Mouse (Mus musculus) cerebellum, postnatal 14 days (tissue): Measurements from ENCODE around the gene Mamdc2.
"Not testable (repeated sequence)": the region's sequence is repeated elsewhere in the genome, so short reads cannot be mapped to it uniquely, and the experiment has no call there.

ENCODE experiments used
- DNase-seq, 2 experiments: peaks; one replicate each; pipeline ENCODE4 v3.0.0; 2021; ENCODE audit warnings: mixed read lengths in 2 of 2

The Mamdc2 gene

GRCm38 (mm10) chr19:23447988-23448497, at the start of gene Mamdc2:
Mamdc2 (minus strand) TSS chr19:23448442.
- DNase-seq: peak; percentile 20 to 32

- DNase-seq: no peak
These were observed 49.8 kb upstream of the Mamdc2 start for GRCm38 (mm10) chr19:23498011-23498410.

DNA sequence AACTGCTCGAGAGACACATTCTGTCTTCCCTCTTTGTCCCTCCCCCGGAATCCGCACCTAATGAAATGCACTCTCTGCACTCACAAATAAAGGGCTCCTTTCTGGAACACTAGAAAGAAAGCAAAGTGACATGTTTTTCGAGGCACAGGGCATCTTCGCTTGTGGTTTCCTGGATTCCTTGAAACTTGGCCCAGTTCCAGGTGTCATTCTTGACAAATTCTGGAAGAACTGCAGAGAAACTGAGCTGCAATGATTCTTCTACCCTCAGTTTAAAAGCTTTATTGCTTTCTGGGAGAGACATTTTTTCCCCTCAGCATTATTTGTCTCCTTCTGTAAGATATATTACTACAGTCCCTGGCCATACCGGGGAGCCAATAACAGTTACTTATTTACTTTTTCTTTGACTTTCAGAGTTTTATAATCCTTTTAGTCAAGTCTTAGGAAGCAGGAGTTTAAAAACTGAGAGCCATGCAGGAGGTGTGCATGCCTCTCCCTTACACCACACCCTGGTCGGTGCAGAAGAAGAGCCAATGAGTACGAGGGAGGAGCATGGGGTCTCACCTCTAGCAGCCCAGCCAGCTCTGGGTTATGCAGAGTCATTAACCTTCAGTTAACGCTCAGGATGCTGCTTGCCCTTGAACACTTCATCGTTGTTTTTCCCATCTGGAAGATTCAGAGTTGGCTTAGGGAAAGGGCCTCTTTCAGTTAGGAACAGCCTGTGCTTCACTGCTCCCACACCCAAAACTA, 49.1 kb upstream of the Mamdc2 start:
- DNase-seq: peak in 1 of 2 experiments; percentile 35

- no peak for DNase-seq
These were observed 48.3 kb upstream of the Mamdc2 start for GRCm38 (mm10) chr19:23496536-23496935.

- no peak for DNase-seq
These were observed 44.4 kb upstream of the Mamdc2 start for GRCm38 (mm10) chr19:23492663-23493062.

GRCm38 (mm10) chr19:23490703-23491102, 42.5 kb upstream of the Mamdc2 start:
- DNase-seq: not testable (repeated sequence)

GRCm38 (mm10) chr19:23489780-23490179, 41.5 kb upstream of the Mamdc2 start:
- DNase-seq: peak; percentile 40

- no peak for DNase-seq
These were observed 39.2 kb upstream of the Mamdc2 start for GRCm38 (mm10) chr19:23487421-23487820.

GRCm38 (mm10) chr19:23486631-23487270, 38.5 kb upstream of the Mamdc2 start:
- no peak for DNase-seq

DNA sequence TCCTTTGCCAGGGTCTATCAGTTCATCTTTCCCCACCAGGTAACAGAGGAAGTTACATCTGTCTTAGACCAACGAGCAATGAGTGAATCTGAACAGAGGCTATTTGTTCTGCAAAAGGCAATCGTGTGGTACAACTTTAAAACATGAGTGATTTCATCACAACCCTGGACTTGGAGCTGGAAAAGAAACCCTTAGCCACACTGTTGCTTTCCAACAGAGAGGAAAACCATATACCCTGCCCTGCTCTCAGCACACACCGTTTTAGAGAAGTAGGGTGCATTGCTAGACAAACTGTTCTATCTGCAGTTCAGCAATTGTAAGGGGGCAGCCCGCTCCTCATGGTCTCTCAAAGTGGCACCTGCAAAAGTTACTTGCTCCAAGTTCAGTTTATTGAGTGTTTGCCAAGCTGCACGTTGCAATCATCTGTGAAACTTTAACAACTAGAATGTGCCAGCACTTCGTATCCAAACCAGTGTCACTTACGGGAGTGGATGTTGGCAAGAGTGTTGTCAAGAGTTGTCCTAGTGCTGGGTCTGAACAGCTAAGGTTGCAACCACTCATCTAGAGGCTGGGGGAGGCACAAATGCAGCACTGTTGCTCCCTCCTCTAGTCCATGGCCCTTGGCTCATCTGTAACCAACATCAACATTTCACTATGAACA, 37.8 kb upstream of the Mamdc2 start:
- no peak for DNase-seq

- DNase-seq: not testable (repeated sequence)
These were observed 34.3 kb upstream of the Mamdc2 start for GRCm38 (mm10) chr19:23482571-23482970.

GRCm38 (mm10) chr19:23479597-23479967, 31.3 kb upstream of the Mamdc2 start:
- DNase-seq: no peak

DNA sequence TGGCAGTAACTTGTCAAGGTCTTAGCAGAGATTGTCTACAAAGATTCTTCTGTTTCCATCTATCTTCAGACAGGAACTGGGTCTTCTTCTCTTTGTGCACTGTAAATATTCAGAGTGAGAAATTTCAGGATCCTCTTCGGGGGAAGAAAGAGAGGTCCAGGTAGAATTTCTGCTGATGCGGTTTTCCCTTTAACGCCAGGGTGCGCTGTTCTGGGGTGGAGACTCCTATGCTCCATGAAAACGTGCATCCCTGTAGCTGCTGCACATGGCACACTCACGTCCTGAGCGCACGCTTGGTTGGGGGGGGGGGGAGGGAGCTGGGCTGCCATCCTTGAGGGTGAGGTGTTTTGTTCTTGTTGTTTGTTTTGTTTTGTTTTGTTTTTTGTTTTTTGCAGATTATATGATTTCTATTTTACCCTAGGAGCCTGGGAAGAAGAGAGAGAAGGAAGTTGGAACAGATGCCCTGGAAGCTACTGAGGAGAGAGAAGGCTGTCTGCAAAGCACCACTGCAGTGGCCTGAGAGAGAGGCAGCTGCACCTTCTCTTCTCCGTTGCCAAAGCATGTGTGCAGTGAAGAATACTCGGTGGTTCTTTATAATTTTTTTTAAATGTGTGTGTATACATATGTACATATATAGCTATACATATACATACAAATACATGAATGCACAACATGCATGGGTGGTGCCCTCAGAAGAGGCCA, 30.8 kb upstream of the Mamdc2 start:
- DNase-seq: peak; percentile 59 to 79

DNA sequence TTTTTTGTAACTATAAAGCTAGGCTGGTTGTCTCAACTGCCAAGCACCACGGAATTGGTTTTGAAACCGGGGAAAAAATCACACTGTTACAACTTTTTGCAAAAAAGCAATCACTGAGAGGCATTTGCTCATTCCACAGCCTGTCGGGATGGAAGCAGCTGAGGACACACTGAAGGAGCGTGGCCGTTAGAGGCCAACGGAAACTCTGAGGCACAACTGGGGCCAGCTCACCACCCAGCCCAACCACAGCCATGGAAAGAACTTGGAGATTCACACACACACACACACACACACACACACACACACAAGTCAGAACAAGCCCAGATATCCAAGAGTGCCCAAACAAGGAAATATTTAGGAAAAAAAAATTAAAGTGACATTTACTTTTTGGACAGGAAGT, 29.6 kb upstream of the Mamdc2 start:
- no peak for DNase-seq

DNA sequence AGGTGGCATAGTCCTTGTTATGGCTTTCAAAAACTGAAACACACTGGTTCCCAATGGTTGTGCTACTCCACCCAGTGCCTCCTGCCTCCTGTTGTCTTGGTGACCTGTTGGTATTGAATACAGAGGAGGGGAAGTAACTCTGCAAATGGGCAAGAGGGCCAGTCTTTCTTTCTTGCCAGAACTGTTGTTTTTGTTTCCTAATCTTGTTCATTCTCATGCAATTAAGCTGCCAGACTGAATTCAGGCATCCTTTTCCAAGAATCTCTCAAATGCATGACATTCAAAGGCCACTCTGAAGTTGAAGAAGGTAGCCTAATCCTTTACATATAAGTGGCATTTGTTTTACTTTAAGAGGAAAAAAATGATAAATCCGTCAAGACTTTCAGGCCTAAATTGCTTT, 19.6 kb upstream of the Mamdc2 start:
- no peak for DNase-seq

DNA sequence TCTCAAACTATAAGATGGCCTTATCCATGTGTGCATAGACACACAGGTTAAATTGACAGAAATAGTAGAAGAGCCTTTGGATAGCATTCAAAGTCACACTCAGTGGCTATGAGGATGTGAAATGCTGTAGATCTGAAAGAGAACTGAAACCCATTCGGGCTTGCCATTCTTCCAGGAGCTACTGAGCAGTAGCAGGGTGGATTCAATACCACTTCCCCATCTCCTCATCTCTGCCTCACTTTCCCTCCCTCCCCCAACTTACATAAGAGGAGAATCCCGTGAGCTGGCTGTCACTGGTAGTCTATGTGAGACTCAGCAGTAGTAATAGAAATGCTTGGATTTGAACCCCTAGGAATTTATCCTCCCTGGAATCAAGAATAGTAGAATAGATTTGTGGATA, 18.8 kb upstream of the Mamdc2 start:
- no peak for DNase-seq

DNA sequence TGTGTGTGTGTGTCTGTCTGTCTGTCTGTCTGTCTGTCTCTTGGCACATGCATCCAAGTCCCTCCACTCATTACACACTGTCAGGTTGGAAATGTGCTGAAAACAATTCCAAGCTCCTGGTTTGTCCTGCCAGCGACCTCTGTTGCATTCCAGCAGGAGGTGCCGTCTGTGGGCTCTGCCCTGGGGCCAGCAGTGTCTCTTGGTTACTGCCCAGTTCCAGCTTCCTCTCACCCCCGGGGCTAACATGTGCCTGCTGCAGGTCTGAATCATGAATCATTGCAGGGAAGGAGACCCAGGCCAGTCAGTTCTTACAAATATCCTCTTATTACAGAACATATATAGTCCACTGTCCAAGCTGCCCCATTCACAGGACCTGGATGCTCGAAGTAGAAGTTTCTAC, 9.2 kb upstream of the Mamdc2 start:
- no peak for DNase-seq

GRCm38 (mm10) chr19:23451361-23451760, 3.1 kb upstream of the Mamdc2 start:
- no peak for DNase-seq

DNA sequence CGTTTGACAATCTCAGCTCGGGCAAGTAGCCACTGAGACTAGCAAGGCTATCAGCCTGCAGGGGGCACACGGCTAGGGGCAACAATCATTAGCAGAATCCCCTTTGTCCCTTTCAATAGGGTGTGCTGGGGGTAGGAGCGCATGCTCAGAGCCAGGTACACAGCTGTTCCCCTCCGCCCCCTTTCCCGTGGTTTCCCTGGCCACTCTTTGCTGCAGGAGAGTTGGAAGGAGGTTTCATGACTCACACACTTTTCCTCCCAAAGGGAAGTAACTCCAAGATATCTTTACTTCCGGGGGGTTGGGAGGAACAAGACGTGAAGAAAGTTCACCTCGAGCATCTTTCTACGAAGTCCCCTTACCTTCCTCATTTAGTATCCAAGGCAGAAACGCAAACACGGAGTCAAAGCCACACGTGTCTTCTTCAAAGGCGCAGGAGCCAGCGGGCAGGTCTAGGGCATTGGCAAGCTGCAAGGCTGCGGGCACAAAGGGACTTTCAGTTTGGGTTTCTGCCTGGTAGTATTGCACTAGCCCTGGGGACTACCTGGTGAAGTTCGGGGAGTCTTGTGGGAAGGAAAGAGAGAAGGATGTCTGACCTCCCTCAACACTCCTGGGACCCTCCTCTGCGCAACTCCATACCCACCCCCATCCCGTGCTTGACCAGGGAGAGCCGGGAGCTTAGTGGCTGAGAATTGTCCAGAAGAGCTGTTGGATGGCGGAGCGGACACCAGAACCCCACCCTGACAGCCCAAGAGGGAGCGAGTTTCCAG, 838 bp downstream of the Mamdc2 start:
- DNase-seq: peak; percentile 34 to 37

DNA sequence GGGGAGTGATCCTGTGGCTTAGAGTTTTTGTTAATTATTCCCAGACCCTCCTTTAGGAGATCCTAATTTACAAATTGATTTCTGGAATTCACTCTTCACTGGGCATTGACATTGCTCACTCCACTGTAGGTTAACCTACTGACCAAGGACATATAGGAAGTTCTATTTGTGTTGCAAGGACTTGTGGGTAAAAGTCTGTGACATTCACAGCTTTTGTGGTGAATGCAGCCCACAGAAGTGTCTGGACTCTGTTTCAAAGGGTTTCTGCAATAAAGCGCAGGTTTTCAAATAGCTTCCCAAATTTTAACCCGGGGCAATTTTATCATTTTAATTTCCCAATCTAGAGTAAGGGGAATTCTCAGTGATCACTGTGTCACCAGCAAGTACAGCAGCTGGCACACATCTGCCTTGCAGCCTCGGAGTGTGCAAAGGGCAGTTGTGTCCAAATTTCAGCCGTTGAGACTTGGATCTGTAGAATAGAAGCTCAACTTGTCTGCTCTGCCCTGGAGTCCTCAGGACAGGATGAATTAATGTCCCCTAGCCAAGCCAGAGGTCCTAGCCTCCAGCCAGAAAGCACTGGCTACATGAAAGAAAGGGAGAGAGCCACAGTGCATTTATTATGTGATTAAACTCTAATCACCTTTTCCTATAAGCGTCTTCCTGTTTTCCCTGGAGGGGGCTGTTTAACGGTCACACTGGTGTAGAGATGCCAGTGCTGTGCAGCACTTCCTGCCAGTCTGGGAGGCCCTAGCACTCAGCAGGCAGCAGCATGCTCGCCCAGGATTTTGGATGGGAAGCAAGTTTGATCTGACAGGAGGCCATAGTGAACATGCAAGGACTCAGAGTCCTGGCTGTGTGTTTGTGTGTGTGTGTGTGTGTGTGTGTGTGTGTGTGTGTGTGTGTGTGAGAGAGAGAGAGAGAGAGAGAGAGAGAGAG, 3.1 kb downstream of the Mamdc2 start:
- peak; percentile 32 to 58 for DNase-seq

- DNase-seq: no peak
These were observed 12.5 kb downstream of the Mamdc2 start for GRCm38 (mm10) chr19:23435731-23436130.
